Mouse (Mus musculus) embryonic fibroblast, embryonic 13.5 days (primary cell): ENCODE data around the gene Rimklb. TPM values are rescaled to one million over a fixed set of nuclear protein-coding genes. Genes with fewer than 3 reads are reported as not detected.

Source experiments
- H3K27ac ChIP-seq: 2 replicates; pipeline ENCODE4 v1.5.1; 2012; ENCODE audit warnings: low read length, control low read depth, inconsistent platforms; ENCODE audit not compliant: insufficient read depth
- H3K4me1 ChIP-seq: 2 replicates; pipeline ENCODE4 v1.6.1; 2011; ENCODE audit warnings: low read length; ENCODE audit not compliant: control insufficient read depth, insufficient read depth
- H3K4me3 ChIP-seq: 2 replicates; pipeline ENCODE4 v1.5.1; 2011; ENCODE audit warnings: mild to moderate bottlenecking, control low read depth, low read length; ENCODE audit not compliant: insufficient read depth
- CTCF ChIP-seq: IDR thresholded peaks from 2 replicates; pipeline ENCODE4 v1.5.1; 2011; ENCODE audit warnings: mild to moderate bottlenecking, control low read depth, low read length, moderate library complexity, borderline replicate concordance; ENCODE audit not compliant: insufficient read depth
- POLR2A ChIP-seq: IDR thresholded peaks from 2 replicates; pipeline ENCODE4 v1.6.1; 2011; ENCODE audit warnings: low read depth, mild to moderate bottlenecking, control low read depth, low read length, moderate library complexity
- polyA plus RNA-seq: library from polyadenylated mRNA; stranded (reverse); fragments of >200 nt; gene quantifications from 2 replicates; pipeline ENCODE4 v1.2.4, GENCODE M21; 2011; ENCODE audit warnings: low read depth; ENCODE audit not compliant: missing spikeins, insufficient read length

The Rimklb gene
- polyA plus RNA-seq, 1 experiment: 1.3 TPM

- no peaks in the 10 kb centered on the region for H3K4me1 ChIP-seq
- H3K4me3 ChIP-seq: no peak overlapping the region
- no peak overlapping the region for H3K27ac ChIP-seq
- no peak for TF ChIP-seq POLR2A
- no peak for TF ChIP-seq CTCF
Measured at GRCm38 (mm10) chr6:122440632-122441226, 57.8 kb downstream of the Rimklb start.

- no peaks in the 10 kb centered on the region for H3K4me1 ChIP-seq
- TF ChIP-seq POLR2A (no peak), CTCF (no peak)
- no peak overlapping the region for H3K27ac ChIP-seq
- H3K4me3 ChIP-seq: no peak overlapping the region
Measured at GRCm38 (mm10) chr6:122439249-122439648, 59.3 kb downstream of the Rimklb start.

GRCm38 (mm10) chr6:122435270-122435669 is 63.3 kb downstream of the Rimklb start:
- H3K4me3 ChIP-seq: no peak overlapping the region
- no peaks in the 10 kb centered on the region for H3K4me1 ChIP-seq
- TF ChIP-seq CTCF (no peak), POLR2A (no peak)
- H3K27ac ChIP-seq: no peak overlapping the region

- TF ChIP-seq CTCF: no peak
- no peak for TF ChIP-seq POLR2A
- no peak overlapping the region for H3K27ac ChIP-seq
- H3K4me3 ChIP-seq: no peak overlapping the region
- no peaks in the 10 kb centered on the region for H3K4me1 ChIP-seq
Measured at GRCm38 (mm10) chr6:122427456-122427855, 71.1 kb downstream of the Rimklb start.

- Histone ChIP-seq H3K4me3 (no peak overlapping the region), H3K4me1 (no peaks in the 10 kb centered on the region), H3K27ac (no peak overlapping the region)
- no peak for TF ChIP-seq CTCF
- no peak for TF ChIP-seq POLR2A
Measured at GRCm38 (mm10) chr6:122417015-122417414, 81.5 kb downstream of the Rimklb start.

GRCm38 (mm10) chr6:122416347-122416746 is 82.2 kb downstream of the Rimklb start:
- TF ChIP-seq POLR2A (no peak), CTCF (no peak)
- Histone ChIP-seq H3K27ac (no peak overlapping the region), H3K4me1 (no peaks in the 10 kb centered on the region), H3K4me3 (no peak overlapping the region)

- Histone ChIP-seq H3K4me1 (no peaks in the 10 kb centered on the region), H3K27ac (no peak overlapping the region), H3K4me3 (no peak overlapping the region)
- TF ChIP-seq CTCF: no peak
Measured at GRCm38 (mm10) chr6:122411281-122411680, 87.3 kb downstream of the Rimklb start.

GRCm38 (mm10) chr6:122402240-122402639 is 96.3 kb downstream of the Rimklb start:
- H3K4me3 ChIP-seq: no peak overlapping the region
- no peaks in the 10 kb centered on the region for H3K4me1 ChIP-seq
- no peak overlapping the region for H3K27ac ChIP-seq
- TF ChIP-seq CTCF: no peak
- TF ChIP-seq POLR2A: no peak

- Histone ChIP-seq H3K4me3 (no peak overlapping the region), H3K4me1 (no peaks in the 10 kb centered on the region), H3K27ac (no peak overlapping the region)
- TF ChIP-seq CTCF (no peak), POLR2A (no peak)
Measured at GRCm38 (mm10) chr6:122400263-122400662, 98.3 kb downstream of the Rimklb start.

Other genes starting within 250 kb of the Rimklb start
- gene Klrg1, start 215.9 kb downstream of the Rimklb start, polyA plus RNA-seq: not detected in 2 replicates
- 136 and 149 TPM in 2 replicates for gene M6pr, start 190.0 kb downstream of the Rimklb start, polyA plus RNA-seq
- 20.3 and 32.0 TPM in 2 replicates for gene Phc1, start 158.2 kb downstream of the Rimklb start, polyA plus RNA-seq
- gene Mfap5, start 7.1 kb upstream of the Rimklb start, polyA plus RNA-seq: 66.5 and 67.6 TPM in 2 replicates
- gene Aicda, start 55.0 kb upstream of the Rimklb start, polyA plus RNA-seq: not detected in 2 replicates
- gene Apobec1, start 103.7 kb upstream of the Rimklb start, polyA plus RNA-seq: 7.4 and 9.4 TPM in 2 replicates
- not detected in 2 replicates for gene Gdf3, start 111.3 kb upstream of the Rimklb start, polyA plus RNA-seq
- not detected in 2 replicates for gene Dppa3, start 127.6 kb upstream of the Rimklb start, polyA plus RNA-seq
- 0.93 and 1.1 TPM in 2 replicates for gene Nanog, start 208.7 kb upstream of the Rimklb start, polyA plus RNA-seq